Mouse (Mus musculus) gastrocnemius, adult 2 months (tissue): Measurements from ENCODE around the gene Dhrs7b. TPM values are rescaled to one million over a fixed set of nuclear protein-coding genes. Genes with fewer than 3 reads are reported as not detected.

Experiments used
- DNase-seq: peaks from one replicate; pipeline ENCODE4 v3.0.0; 2022
- H3K27ac ChIP-seq: fragments of 200-600 bp; 2 replicates; pipeline ENCODE4 v1.8.1; 2022; ENCODE audit warnings: mild to moderate bottlenecking
- H3K4me3 ChIP-seq: fragments of 200-600 bp; 2 replicates; pipeline ENCODE4 v1.8.1; 2022; ENCODE audit warnings: mild to moderate bottlenecking, moderate library complexity
- CTCF ChIP-seq: fragments of 200-600 bp; IDR thresholded peaks from 2 replicates; pipeline ENCODE4 v1.8.1; 2022; ENCODE audit warnings: antibody characterized with exemption, mild to moderate bottlenecking, moderate library complexity
- intact Hi-C: fragments of 180-260 bp; cut with DNase I; formaldehyde crosslinking; loops from one replicate; pipeline ENCODE4 v1.15.1; 2025
- total RNA-seq, 2 experiments: library from RNA; stranded (reverse); gene quantifications; 2 replicates each; pipeline ENCODE4 v1.2.3; 2021

Gene Dhrs7b
- total RNA-seq, 2 experiments from 2014 or later = 20.8 to 23.0 TPM

- H3K4me3 ChIP-seq = no peak overlapping the region
- intact Hi-C loops = no loop called here
- no peak for TF ChIP-seq CTCF
- no peak for DNase-seq
- H3K27ac ChIP-seq = no peak overlapping the region
These were observed 14.0 kb upstream of the Dhrs7b start for GRCm38 (mm10) chr11:60816398-60816797.

- intact Hi-C loops = no loop called here
- Histone ChIP-seq H3K4me3 (no peak overlapping the region), H3K27ac (no peak overlapping the region)
- DNase-seq = no peak
- TF ChIP-seq CTCF = no peak
These were observed 6.7 kb upstream of the Dhrs7b start for GRCm38 (mm10) chr11:60823771-60824170.

GRCm38 (mm10) chr11:60825191-60825590 lies 5.2 kb upstream of the Dhrs7b start:
- H3K4me3 ChIP-seq = no peak overlapping the region
- no peak overlapping the region for H3K27ac ChIP-seq
- DNase-seq = no peak
- intact Hi-C loops = loop anchor here (5.0 kb wide), 1 partner anchor 48 kb away; the partner anchor contains the start of genes Smcr8 and Top3a
- no peak for TF ChIP-seq CTCF

- no peak overlapping the region for H3K4me3 ChIP-seq
These were observed 3.7 kb upstream of the Dhrs7b start for GRCm38 (mm10) chr11:60826700-60827099.

GRCm38 (mm10) chr11:60827241-60827945 lies 3.0 kb upstream of the Dhrs7b start:
- intact Hi-C loops = loop anchor here (5.0 kb wide), 1 partner anchor 50 kb away; the partner anchor contains the start of genes Smcr8 and Top3a
- H3K27ac ChIP-seq = no peak overlapping the region

More at GRCm38 (mm10) chr11:60826700-60827099, 3.7 kb upstream of the Dhrs7b start:
- H3K27ac ChIP-seq = no peak overlapping the region
- DNase-seq = no peak
- intact Hi-C loops = loop anchor here (5.0 kb wide), 1 partner anchor 49 kb away; the partner anchor contains the start of genes Smcr8 and Top3a
- no peak for TF ChIP-seq CTCF

DNA sequence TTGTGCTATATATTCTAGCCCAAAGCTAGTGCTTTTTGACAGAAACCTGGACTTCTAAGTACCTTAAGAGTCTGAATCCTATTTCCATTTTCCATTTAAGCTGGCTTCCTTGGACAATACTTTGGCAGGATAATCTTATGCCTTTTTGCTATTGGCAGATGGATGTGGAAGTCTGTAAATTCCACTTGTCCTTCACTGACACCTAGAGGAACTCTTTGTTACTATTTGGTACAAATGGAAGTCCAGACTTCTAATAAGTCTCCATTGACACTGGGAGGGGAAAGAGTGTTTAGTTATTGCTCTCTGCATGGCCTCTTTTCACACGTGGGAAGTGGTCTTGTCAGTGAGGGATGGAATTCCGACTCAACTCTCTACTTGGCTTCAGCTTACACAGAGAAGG lies 1.5 kb upstream of the Dhrs7b start:
- peak; percentile 50 for TF ChIP-seq CTCF
- Histone ChIP-seq H3K4me3 (no peak overlapping the region), H3K27ac (no peak overlapping the region)
- DNase-seq = no peak
- intact Hi-C loops = loop anchor here (1.0 to 5.0 kb wide), 2 partner anchors 52 to 132 kb away; partner anchors contain the start of genes Smcr8 and Top3a

More at GRCm38 (mm10) chr11:60827241-60827945, 3.0 kb upstream of the Dhrs7b start:
- no peak for DNase-seq
- no peak for TF ChIP-seq CTCF
- no peak overlapping the region for H3K4me3 ChIP-seq

DNA sequence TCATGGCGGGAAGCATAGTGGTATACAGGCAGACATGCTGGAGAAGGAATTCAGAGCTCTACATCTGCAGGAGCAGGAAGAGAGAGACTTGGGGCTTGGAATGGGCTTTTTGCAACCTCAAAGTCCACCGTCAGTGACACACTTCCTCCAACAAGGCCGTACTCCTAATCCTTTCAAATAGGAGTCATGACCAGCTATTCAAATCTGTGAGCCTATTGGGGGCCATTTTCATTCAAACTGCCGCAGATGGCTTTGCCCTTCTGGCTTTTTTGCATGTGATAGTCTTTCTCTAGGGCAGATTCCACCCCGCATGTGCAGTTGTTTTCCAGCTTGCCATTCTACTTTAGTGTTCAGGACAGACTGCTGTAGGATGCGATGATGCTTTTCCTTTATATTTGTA lies 6.5 kb downstream of the Dhrs7b start:
- no peak for DNase-seq
- TF ChIP-seq CTCF = no peak
- intact Hi-C loops = no loop called here
- Histone ChIP-seq H3K4me3 (no peak overlapping the region), H3K27ac (no peak overlapping the region)

DNA sequence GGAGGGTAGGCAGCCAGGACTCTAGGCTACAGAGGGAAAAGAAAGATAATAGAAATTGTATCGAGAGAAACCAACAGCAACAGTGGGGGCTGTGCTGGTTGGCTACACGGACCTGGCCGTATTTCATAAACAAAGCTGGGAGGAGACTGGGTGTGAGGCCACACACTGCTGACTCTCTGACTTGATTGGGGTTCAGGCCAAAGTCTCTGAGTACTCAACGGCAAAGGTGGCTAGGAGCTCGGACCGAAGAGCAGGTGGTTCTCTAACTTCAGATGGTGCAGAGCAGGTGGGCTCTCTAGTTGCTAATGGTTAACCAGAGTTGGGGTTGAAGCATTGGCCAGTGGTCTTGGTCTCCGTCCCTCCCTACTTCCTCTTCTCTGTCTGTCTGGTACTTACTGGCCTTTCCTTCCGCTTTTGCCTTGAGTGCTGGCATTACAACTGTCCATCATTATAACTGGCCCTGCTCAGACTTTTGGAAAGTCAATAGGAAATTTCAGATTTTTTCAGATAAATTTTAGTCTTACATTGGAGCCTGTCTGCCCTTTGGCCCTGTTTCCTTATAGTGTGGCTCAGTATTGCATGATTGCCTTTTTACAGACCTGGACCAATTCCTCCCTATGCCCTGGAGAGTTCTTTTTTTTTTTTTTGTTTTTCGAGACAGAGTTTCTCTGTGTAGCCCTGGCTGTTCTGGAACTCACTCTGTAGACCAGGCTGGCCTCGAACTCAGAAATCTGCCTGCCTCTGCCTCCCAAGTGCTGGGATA lies 7.4 kb downstream of the Dhrs7b start:
- no peak overlapping the region for H3K4me3 ChIP-seq
- H3K27ac ChIP-seq = no peak overlapping the region
- intact Hi-C loops = no loop called here
- DNase-seq = no peak
- no peak for TF ChIP-seq CTCF

DNA sequence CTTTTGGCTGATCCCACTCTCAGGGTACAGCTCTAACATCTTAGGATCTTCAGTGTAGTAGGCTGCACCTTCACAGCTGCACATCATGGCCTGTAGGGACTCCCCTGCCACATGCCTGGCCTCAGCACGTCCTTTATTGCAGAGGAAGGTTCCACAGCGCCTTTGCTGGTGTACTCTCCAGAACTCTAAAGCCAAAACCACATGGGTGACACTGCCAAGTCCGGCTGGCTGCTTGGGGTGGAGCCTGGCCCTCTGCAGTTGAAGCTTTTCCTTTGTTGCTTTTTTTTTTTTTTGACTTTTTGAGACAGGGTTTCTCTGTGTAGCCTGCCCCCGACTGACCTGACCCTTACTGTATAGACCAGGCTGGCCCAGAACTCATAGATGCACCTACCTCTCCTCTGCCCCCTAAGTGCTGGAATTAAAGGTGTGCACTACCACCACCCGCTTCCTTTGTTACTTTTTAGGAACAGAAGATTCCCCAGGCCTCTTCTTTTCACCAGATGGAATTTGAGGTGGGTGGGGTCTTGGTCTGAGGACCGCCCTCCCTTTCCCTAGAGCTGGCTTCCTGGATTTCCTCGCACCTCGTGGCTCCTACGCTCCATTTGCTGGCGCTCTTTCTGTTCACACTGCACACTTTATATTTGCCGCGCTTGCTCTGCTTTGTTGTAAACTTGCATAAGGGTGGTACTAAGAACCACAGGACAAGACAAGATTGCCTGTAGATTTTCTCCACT lies 11.2 kb downstream of the Dhrs7b start:
- TF ChIP-seq CTCF = no peak
- H3K4me3 ChIP-seq = no peak overlapping the region
- intact Hi-C loops = no loop called here
- peak; percentile 48 for DNase-seq
- no peak overlapping the region; the same call in 1 of the 2 replicates for H3K27ac ChIP-seq

- no peak for DNase-seq
- no peak overlapping the region for H3K4me3 ChIP-seq
- peak overlapping the region; percentile 92; the same call in 1 of the 2 replicates for H3K27ac ChIP-seq
- intact Hi-C loops = no loop called here
- TF ChIP-seq CTCF = no peak
These were observed 13.0 kb downstream of the Dhrs7b start for GRCm38 (mm10) chr11:60843412-60843811.

DNA sequence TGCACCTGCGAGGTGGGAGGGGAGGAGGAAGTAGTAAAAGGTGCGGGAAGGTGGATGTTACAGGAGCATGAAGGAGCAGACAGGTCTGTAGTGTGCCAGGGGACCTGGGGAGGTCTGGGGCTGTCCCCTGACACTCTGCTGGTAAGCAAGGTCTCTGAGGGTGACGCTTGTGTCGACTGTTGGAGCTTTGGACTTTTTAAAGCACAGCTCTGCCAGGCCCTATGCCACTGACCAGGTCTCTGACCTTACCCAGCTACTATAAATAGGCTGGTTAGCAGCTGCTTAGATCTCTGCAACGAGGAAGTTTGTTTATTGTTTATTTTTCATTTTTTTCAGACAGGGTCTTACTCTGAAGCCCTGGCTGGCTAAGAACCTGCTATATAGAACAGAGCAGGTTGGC lies 15.0 kb downstream of the Dhrs7b start:
- DNase-seq = peak; percentile 55
- TF ChIP-seq CTCF = no peak
- intact Hi-C loops = no loop called here
- Histone ChIP-seq H3K4me3 (peak overlapping the region; percentile 33), H3K27ac (peak overlapping the region; percentile 92)

- H3K27ac ChIP-seq = no peak overlapping the region; the same call in 1 of the 2 replicates
- intact Hi-C loops = no loop called here
- DNase-seq = no peak
- no peak overlapping the region for H3K4me3 ChIP-seq
- TF ChIP-seq CTCF = no peak
These were observed 26.2 kb downstream of the Dhrs7b start for GRCm38 (mm10) chr11:60856587-60856986.
